Mouse (Mus musculus) liver, adult 2 months (tissue): ENCODE data around the gene Gli1.

ENCODE experiments used
- CTCF ChIP-seq: fragments of 200-500 bp; IDR thresholded peaks from 2 replicates; pipeline ENCODE4 v1.5.1; 2011; ENCODE audit warnings: low read depth, low read length, control low read depth
- POLR2A ChIP-seq: fragments of 200-500 bp; IDR thresholded peaks from 2 replicates; pipeline ENCODE4 v1.6.1; 2011; ENCODE audit warnings: low read length, control low read depth; ENCODE audit not compliant: insufficient read depth; ENCODE audit errors: extremely low read depth

- TF ChIP-seq CTCF (no peak), POLR2A (peak; percentile 71; the same call in 1 of the 2 replicates)
Measured at GRCm38 (mm10) chr10:127380251-127380691, 38.5 kb upstream of the Gli1 start, which contains the start of gene R3hdm2.
